Comparison of ENCODE assay signal across 10 mouse cellular contexts in genomic region chr11:118971470-118972034, GRCm38 (mm10). TPM values are rescaled to one million over a fixed set of nuclear protein-coding genes. Genes with fewer than 3 reads are reported as not detected.
DNase-seq lines count a peak whose midpoint lies in the region; TF ChIP-seq lines count a peak whose summit lies in the region.
"Had no signal": no experiment of that assay in that cellular context is flagged by ENCODE, and none has a peak within 500 bp of the region (broad histone marks: within the 10 kb centered on the region; RNA-seq: fewer than 3 reads in every experiment).

No protein-coding gene starts in this region.

- TF ChIP-seq POLR2A in small intestine, adult 2 months (IDR thresholded peaks at IDR 0.05; ENCODE audit: low read depth, low read length), result no peak

- H3K4me3 ChIP-seq in small intestine, adult 2 months (ENCODE audit: low read depth, low read length), result no peak overlapping the region

- 33% methylated on average over 20 of the region's 20 CpGs for WGBS in small intestine, adult 2 months

- peaks cover 12% of the 10 kb centered on the region; the same call in 1 of the 2 replicates for H3K4me1 ChIP-seq in small intestine, adult 2 months (ENCODE audit: control insufficient read depth, insufficient read depth, insufficient read length, low read length)

- DNase-seq in heart, postnatal 10 days, result peak; percentile 15 to 50
- DNase-seq in heart, adult 9 months (ENCODE audit: low spot score in 2 of 2), result no peak
- peak; percentile 42 for DNase-seq in ovary, postnatal 36 days (ENCODE audit: low spot score)
- no peak for DNase-seq in ovary, adult 18-20 months (ENCODE audit: low spot score)
- DNase-seq in adrenal gland, adult 2 months, result peak; percentile 21
- DNase-seq in forelimb bud, embryonic 11.5 days (ENCODE audit: low read depth, low spot score), result peak; percentile 27
- no peak for DNase-seq in layer of hippocampus, adult 9-10 months (ENCODE audit: low spot score)

- H3K27me3 ChIP-seq in small intestine, adult 2 months (ENCODE audit: control insufficient read depth, insufficient read depth, low read length), result no peaks in the 10 kb centered on the region

- H3K36me3 ChIP-seq in small intestine, adult 2 months (ENCODE audit: control insufficient read depth, insufficient read depth, low read length), result no peaks in the 10 kb centered on the region

- intact Hi-C loops in heart, postnatal 10 days (cut with DNase I), result no loop called here

- peak; percentile 82 for TF ChIP-seq CTCF in small intestine, adult 2 months (IDR thresholded peaks at IDR 0.05; ENCODE audit: extremely low read depth, insufficient read length, insufficient replicate concordance, low read depth, low read length)

- H3K27ac ChIP-seq in small intestine, adult 2 months (ENCODE audit: insufficient read depth, low read depth, low read length), result no peak overlapping the region

RNA-seq across cellular contexts. Expression of gene Enpp7, which starts 16.4 kb away (rescaled TPM):
- not detected for total RNA-seq in heart, postnatal 10 days (2021)
- not detected for total RNA-seq in adrenal gland, adult 2 months (2021)
- not detected in 2 replicates for polyA plus RNA-seq in adrenal gland, adult 2 months (2012; rRNA removed)
- polyA plus RNA-seq in small intestine, adult 2 months (2012; rRNA removed), result 10.8 and 2,214 TPM in 2 replicates
- total RNA-seq: layer of hippocampus, postnatal 25 days had no signal
- polyA plus RNA-seq: neural tube, embryonic 14.5 days had no signal

RNA-seq across cellular contexts. Expression of gene Cbx2, which starts 51.2 kb away (rescaled TPM):
- total RNA-seq in heart, postnatal 10 days (2021), result 1 to 10 TPM; 5.2 to 6.8 TPM
- total RNA-seq in adrenal gland, adult 2 months (2021), result 1 to 10 TPM; 5.1 to 5.3 TPM
- polyA plus RNA-seq in adrenal gland, adult 2 months (2012; rRNA removed), result 2.7 and 2.9 TPM in 2 replicates
- polyA plus RNA-seq in small intestine, adult 2 months (2012; rRNA removed), result 1.6 and 3.1 TPM in 2 replicates

Comparison
In these comparisons a context has a peak if more than half of its experiments do, and no peak if none do; other contexts are left out.
1. DNase-seq: peak in heart, postnatal 10 days (2 of 2), ovary, postnatal 36 days (single experiment), adrenal gland, adult 2 months (single experiment) and forelimb bud, embryonic 11.5 days (single experiment); none in heart, adult 9 months (0 of 2), ovary, adult 18-20 months (single experiment) and layer of hippocampus, adult 9-10 months (single experiment).